Mouse (Mus musculus): ENCODE measurements at regions not wholly inside any gene's neighbourhood (a gene's known extent, or its start where the extent isn't known, plus 50 kb on each side); places are given as distances from the start of the nearest gene placed in this dataset.

- TF ChIP-seq POLR2A (IDR thresholded peaks at IDR 0.05; ENCODE audit: borderline replicate concordance, extremely low read depth, insufficient read depth, insufficient read length, poor library complexity, severe bottlenecking), result no peak
- no peak for TF ChIP-seq CTCF (IDR thresholded peaks at IDR 0.05; ENCODE audit: borderline replicate concordance, extremely low read depth, insufficient read depth, insufficient read length)
- no peak for DNase-seq (ENCODE audit: low read depth)
Measured at GRCm38 (mm10) chr7:93646658-93647057, 567.0 kb downstream of the Fam181b start.

GRCm38 (mm10) chr7:93665805-93666204, 586.1 kb downstream of the Fam181b start:
- peak; percentile 58 for DNase-seq (ENCODE audit: low read depth)
- TF ChIP-seq POLR2A (IDR thresholded peaks at IDR 0.05; ENCODE audit: borderline replicate concordance, extremely low read depth, insufficient read depth, insufficient read length, poor library complexity, severe bottlenecking) (no peak), CTCF (IDR thresholded peaks at IDR 0.05; ENCODE audit: borderline replicate concordance, extremely low read depth, insufficient read depth, insufficient read length) (no peak)

- peak; percentile 71 for DNase-seq (ENCODE audit: low read depth)
- no peak for TF ChIP-seq CTCF (IDR thresholded peaks at IDR 0.05; ENCODE audit: borderline replicate concordance, extremely low read depth, insufficient read depth, insufficient read length)
- TF ChIP-seq POLR2A (IDR thresholded peaks at IDR 0.05; ENCODE audit: borderline replicate concordance, extremely low read depth, insufficient read depth, insufficient read length, poor library complexity, severe bottlenecking), result no peak
Measured at GRCm38 (mm10) chr7:93671827-93672226, 592.2 kb downstream of the Fam181b start.

- TF ChIP-seq CTCF (IDR thresholded peaks at IDR 0.05; ENCODE audit: borderline replicate concordance, extremely low read depth, insufficient read depth, insufficient read length) (no peak), POLR2A (IDR thresholded peaks at IDR 0.05; ENCODE audit: borderline replicate concordance, extremely low read depth, insufficient read depth, insufficient read length, poor library complexity, severe bottlenecking) (no peak)
- peak; percentile 17 for DNase-seq (ENCODE audit: low read depth)
Measured at GRCm38 (mm10) chr7:93672496-93672895, 592.8 kb downstream of the Fam181b start.

All from brain, embryonic 14.5 days (tissue).